ENCODE assay signal across 8 mouse cellular contexts in genomic region chr12:55499031-55499430, GRCm38 (mm10). TPM values are rescaled to one million over a fixed set of nuclear protein-coding genes. Genes with fewer than 3 reads are reported as not detected.
A peak's percentile ranks its signal among the peaks of the same experiment; 100 is the strongest.
DNase-seq lines count a peak whose midpoint lies in the region; ATAC-seq and TF ChIP-seq lines count a peak whose summit lies in the region.

No protein-coding gene starts in this region.

- H3K9ac ChIP-seq in CH12.LX (ENCODE audit: insufficient read depth, low read depth), result peak overlapping the region; percentile 40; the same call in 1 of the 2 replicates
- peak overlapping the region; percentile 45; the same call in 1 of the 2 replicates for H3K9ac ChIP-seq in heart, embryonic 15.5 days
- no peak overlapping the region for H3K9ac ChIP-seq in liver, embryonic 14.5 days (replicated peaks)
- H3K9ac ChIP-seq in neural tube, embryonic 11.5 days (ENCODE audit: low read length), result no peak overlapping the region
- no peak overlapping the region; the same call in 1 of the 2 replicates for H3K9ac ChIP-seq in stomach, postnatal 0 days (ENCODE audit: low read length)

- peak; percentile 87 for DNase-seq in CH12.LX (ENCODE audit: extremely low read depth)
- peak; percentile 86 for DNase-seq in brain, embryonic 14.5 days (ENCODE audit: low read depth)
- DNase-seq in kidney, postnatal 14 days, result peak; percentile 86
- DNase-seq in liver, embryonic 14.5 days (ENCODE audit: low read depth in 3 of 3, low spot score in 3 of 3), result peak; percentile 50 to 59 (median 57)
- DNase-seq in neural tube, embryonic 11.5 days (ENCODE audit: low spot score), result peak; percentile 78
- peak; percentile 84 for DNase-seq in stomach, postnatal 0 days (ENCODE audit: low spot score)

- 0 out of 2 replicates have a peak, but pooled peaks have one; percentile 23 for TF ChIP-seq POLR2A in CH12.LX (IDR thresholded peaks at IDR 0.05; ENCODE audit: low read depth, low read length)
- no peak for TF ChIP-seq POLR2A in brain, embryonic 14.5 days (IDR thresholded peaks at IDR 0.05; ENCODE audit: borderline replicate concordance, extremely low read depth, insufficient read depth, insufficient read length, poor library complexity, severe bottlenecking)
- no peak for TF ChIP-seq POLR2A in embryonic fibroblast, embryonic 13.5 days (IDR thresholded peaks at IDR 0.05; ENCODE audit: low read depth, low read length)

- H3K27me3 ChIP-seq in CH12.LX (replicated peaks), result no peaks in the 10 kb centered on the region
- H3K27me3 ChIP-seq in heart, embryonic 15.5 days, result no peaks in the 10 kb centered on the region
- peaks cover 6% of the 10 kb centered on the region for H3K27me3 ChIP-seq in liver, embryonic 14.5 days (ENCODE audit: control insufficient read depth, insufficient read depth, low read length)
- no peaks in the 10 kb centered on the region; the same call in 1 of the 2 replicates for H3K27me3 ChIP-seq in neural tube, embryonic 11.5 days (ENCODE audit: control insufficient read depth, insufficient read depth, low read length)
- H3K27me3 ChIP-seq in stomach, postnatal 0 days (ENCODE audit: control insufficient read depth, insufficient read depth, low read length), result no peaks in the 10 kb centered on the region

- peak; percentile 98 for TF ChIP-seq RAD21 in CH12.LX (IDR thresholded peaks at IDR 0.05; ENCODE audit: low read depth, low read length)

- no peaks in the 10 kb centered on the region for H3K9me3 ChIP-seq in CH12.LX (replicated peaks; ENCODE audit: low read length)
- H3K9me3 ChIP-seq in heart, embryonic 15.5 days (replicated peaks), result no peaks in the 10 kb centered on the region
- no peaks in the 10 kb centered on the region for H3K9me3 ChIP-seq in liver, embryonic 14.5 days (ENCODE audit: control insufficient read depth, low read length)
- H3K9me3 ChIP-seq in neural tube, embryonic 11.5 days (ENCODE audit: control insufficient read depth, low read length), result no peaks in the 10 kb centered on the region
- H3K9me3 ChIP-seq in stomach, postnatal 0 days (ENCODE audit: control insufficient read depth, low read length), result no peaks in the 10 kb centered on the region

- 0% methylated on average over 10 of the region's 10 CpGs for WGBS in heart, embryonic 15.5 days
- WGBS in liver, embryonic 14.5 days (ENCODE audit: insufficient replicate concordance), result under 1% methylated on average over 10 of the region's 10 CpGs
- WGBS in neural tube, embryonic 11.5 days, result 0% methylated on average over 10 of the region's 10 CpGs
- WGBS in stomach, postnatal 0 days, result 1% methylated on average over 10 of the region's 10 CpGs

- dilution Hi-C loops in CH12.LX (cut with MboI; ENCODE audit: extremely low pct_ligation_motif_present, extremely low pct_unique_long_range_greater_than_20kb, low sequenced_read_pairs), result no loop called here

- H3K27ac ChIP-seq in CH12.LX (ENCODE audit: insufficient read depth, low read depth), result no peak overlapping the region
- H3K27ac ChIP-seq in embryonic fibroblast, embryonic 13.5 days (ENCODE audit: insufficient read depth, low read length), result no peak overlapping the region
- H3K27ac ChIP-seq in heart, embryonic 15.5 days, result no peak overlapping the region
- no peak overlapping the region for H3K27ac ChIP-seq in liver, embryonic 14.5 days
- H3K27ac ChIP-seq in neural tube, embryonic 11.5 days (ENCODE audit: low read depth, low read length), result no peak overlapping the region
- H3K27ac ChIP-seq in stomach, postnatal 0 days (replicated peaks), result no peak overlapping the region

- no peaks in the 10 kb centered on the region for H3K79me2 ChIP-seq in CH12.LX (replicated peaks; ENCODE audit: control insufficient read depth, extremely low read depth, insufficient read depth, poor library complexity, severe bottlenecking)

- TF ChIP-seq CTCF in CH12.LX (conservative IDR thresholded peaks at IDR 0.05 in 1 of 2, IDR thresholded peaks at IDR 0.05 in 1 of 2; ENCODE audit: low read depth in 2 of 2, low read length in 2 of 2), result peak; percentile 93 to 99
- TF ChIP-seq CTCF in brain, embryonic 14.5 days (IDR thresholded peaks at IDR 0.05; ENCODE audit: borderline replicate concordance, extremely low read depth, insufficient read depth, insufficient read length), result peak; percentile 99
- peak; percentile 99 for TF ChIP-seq CTCF in embryonic fibroblast, embryonic 13.5 days (IDR thresholded peaks at IDR 0.05; ENCODE audit: borderline replicate concordance, insufficient read depth, low read length)
- peak; percentile 96 for TF ChIP-seq CTCF in liver, embryonic 14.5 days (IDR thresholded peaks at IDR 0.05; ENCODE audit: low read depth)
- peak; percentile 99 for TF ChIP-seq CTCF in stomach, postnatal 0 days (IDR thresholded peaks at IDR 0.05; ENCODE audit: low read depth)

- in situ Hi-C loops in CH12.LX (cut with MboI; ENCODE audit: low pct_ligation_motif_present, low pct_unique_long_range_greater_than_20kb, low sequenced_read_pairs), result loop anchor here (5.0 to 10.0 kb wide), 2 partner anchors 114 to 182 kb away; partner anchors contain the start of gene Psma6

- H3K36me3 ChIP-seq in CH12.LX (replicated peaks in 1 of 2; ENCODE audit: control insufficient read depth in 1 of 2, insufficient read depth in 1 of 2, low read length in 1 of 2), result no peaks in the 10 kb centered on the region
- H3K36me3 ChIP-seq in heart, embryonic 15.5 days, result no peaks in the 10 kb centered on the region
- H3K36me3 ChIP-seq in liver, embryonic 14.5 days (replicated peaks; ENCODE audit: control insufficient read depth, insufficient read depth, low read depth), result no peaks in the 10 kb centered on the region
- no peaks in the 10 kb centered on the region for H3K36me3 ChIP-seq in neural tube, embryonic 11.5 days (ENCODE audit: control insufficient read depth, insufficient read depth, low read length)
- no peaks in the 10 kb centered on the region for H3K36me3 ChIP-seq in stomach, postnatal 0 days (ENCODE audit: control insufficient read depth, insufficient read depth, low read length)

- H3K4me1 ChIP-seq in CH12.LX (ENCODE audit: control insufficient read depth in 1 of 2, insufficient read depth in 2 of 2), result peaks cover 5 to 46% of the 10 kb centered on the region in 2 experiments; a peak in 3 of 4 replicates
- H3K4me1 ChIP-seq in embryonic fibroblast, embryonic 13.5 days (ENCODE audit: control insufficient read depth, insufficient read depth, low read length), result no peaks in the 10 kb centered on the region
- peaks cover 12% of the 10 kb centered on the region for H3K4me1 ChIP-seq in heart, embryonic 15.5 days (replicated peaks)
- H3K4me1 ChIP-seq in liver, embryonic 14.5 days (replicated peaks; ENCODE audit: control insufficient read depth in 2 of 2, insufficient read depth in 2 of 2, low read length in 1 of 2), result peaks cover 0 to 5% of the 10 kb centered on the region in 2 experiments; a peak in 2 of 4 replicates
- no peaks in the 10 kb centered on the region for H3K4me1 ChIP-seq in neural tube, embryonic 11.5 days (ENCODE audit: control insufficient read depth, insufficient read depth, low read length)
- 0 out of 2 replicates have a peak, but pooled peaks cover 3% of the 10 kb centered on the region for H3K4me1 ChIP-seq in stomach, postnatal 0 days (replicated peaks; ENCODE audit: control insufficient read depth, insufficient read depth)

- H3K4me2 ChIP-seq in CH12.LX (ENCODE audit: insufficient read depth, low read depth, poor library complexity, severe bottlenecking), result peak overlapping the region; percentile 51
- peak overlapping the region; percentile 50 for H3K4me2 ChIP-seq in heart, embryonic 15.5 days
- peak overlapping the region; percentile 13; the same call in 1 of the 2 replicates for H3K4me2 ChIP-seq in liver, embryonic 14.5 days (ENCODE audit: low read depth)
- H3K4me2 ChIP-seq in neural tube, embryonic 11.5 days (ENCODE audit: low read depth), result no peak overlapping the region
- H3K4me2 ChIP-seq in stomach, postnatal 0 days (replicated peaks; ENCODE audit: low read depth), result peak overlapping the region; percentile 36; the same call in 1 of the 2 replicates

- TF ChIP-seq EP300 in CH12.LX (IDR thresholded peaks at IDR 0.05; ENCODE audit: low read length), result no peak
- no peak for TF ChIP-seq EP300 in liver, embryonic 14.5 days (IDR thresholded peaks at IDR 0.05; ENCODE audit: low read depth)
- no peak for TF ChIP-seq EP300 in stomach, postnatal 0 days (optimal IDR thresholded peaks at IDR 0.05)

- no peak overlapping the region for H3K4me3 ChIP-seq in CH12.LX (replicated peaks in 1 of 3; ENCODE audit: low read depth in 2 of 3, low read length in 2 of 3, poor library complexity in 1 of 3)
- no peak overlapping the region for H3K4me3 ChIP-seq in embryonic fibroblast, embryonic 13.5 days (ENCODE audit: insufficient read depth, low read length)
- 0 out of 2 replicates have a peak overlapping the region, but pooled peaks have one; percentile 14 for H3K4me3 ChIP-seq in heart, embryonic 15.5 days
- no peak overlapping the region for H3K4me3 ChIP-seq in liver, embryonic 14.5 days (ENCODE audit: insufficient read depth in 1 of 2, low read depth in 2 of 2, low read length in 2 of 2)
- no peak overlapping the region for H3K4me3 ChIP-seq in neural tube, embryonic 11.5 days (ENCODE audit: low read depth, low read length)
- no peak overlapping the region for H3K4me3 ChIP-seq in stomach, postnatal 0 days (ENCODE audit: low read depth, low read length)

- ATAC-seq in heart, embryonic 15.5 days (replicated peaks; ENCODE audit: insufficient number of reproducible peaks, insufficient read depth, low FRiP score, low read depth), result peak; percentile 72
- peak; percentile 54; the same call in 1 of the 2 replicates for ATAC-seq in liver, embryonic 14.5 days (ENCODE audit: insufficient read depth)
- peak; percentile 70; the same call in 1 of the 2 replicates for ATAC-seq in neural tube, embryonic 11.5 days (ENCODE audit: insufficient read depth, low FRiP score, low TSS enrichment)
- ATAC-seq in stomach, postnatal 0 days (ENCODE audit: low FRiP score, low TSS enrichment), result peak; percentile 49

TF ChIP-seq in CH12.LX, 34 proteins besides CTCF, POLR2A, EP300 and RAD21 (continues in another document):
- TF ChIP-seq GABPA (IDR thresholded peaks at IDR 0.05; ENCODE audit: insufficient replicate concordance, low read depth, low read length) (no peak), USF2 (conservative IDR thresholded peaks at IDR 0.05; ENCODE audit: low read depth, low read length) (no peak), CHD1 (IDR thresholded peaks at IDR 0.05; ENCODE audit: low read depth, low read length) (no peak), ZC3H11A (IDR thresholded peaks at IDR 0.05; ENCODE audit: low read depth, low read length) (peak; percentile 98)

RNA-seq across cellular contexts. Expression of gene Nfkbia, which starts 6.6 kb away (rescaled TPM):
- total RNA-seq in CH12.LX (2012; rRNA removed), result 465 and 702 TPM in 2 replicates
- total RNA-seq in CH12.LX (2014; rRNA removed), result 138 and 178 TPM in 2 replicates
- 115 and 143 TPM in 2 replicates for polyA plus RNA-seq in CH12.LX (2012; ENCODE audit: insufficient read length, low read depth)
- 41.0 and 46.0 TPM in 2 replicates for polyA plus RNA-seq in brain, embryonic 14.5 days (2012; rRNA removed)
- polyA plus RNA-seq in embryonic fibroblast, embryonic 13.5 days (2011; ENCODE audit: insufficient read length, low read depth, missing spikeins), result 40.4 and 40.8 TPM in 2 replicates
- 61.4 and 82.5 TPM in 2 replicates for polyA plus RNA-seq in heart, embryonic 15.5 days (2015; fragmentation: Nextera tagmentation; extraction: Ambion mirVana)
- polyA plus RNA-seq in liver, embryonic 14.5 days (2012; rRNA removed), result 8.1 and 8.8 TPM in 2 replicates
- 11.8 and 12.4 TPM in 2 replicates for polyA plus RNA-seq in liver, embryonic 14.5 days (2014; fragmentation: Nextera tagmentation; extraction: Ambion mirVana)
- 44.7 and 46.9 TPM in 2 replicates for polyA plus RNA-seq in neural tube, embryonic 11.5 days (2014; fragmentation: Nextera tagmentation; extraction: Ambion mirVana)
- polyA plus RNA-seq in stomach, postnatal 0 days (2015; fragmentation: Nextera tagmentation; extraction: Ambion mirVana), result 110 and 119 TPM in 2 replicates

Comparison
In these comparisons a context has a peak if more than half of its experiments do, and no peak if none do; other contexts are left out.
1. H3K9ac ChIP-seq: peak in CH12.LX (single experiment) and heart, embryonic 15.5 days (single experiment); none in liver, embryonic 14.5 days (single experiment), neural tube, embryonic 11.5 days (single experiment) and stomach, postnatal 0 days (single experiment).
2. Peak in every context shown above with its lines, with median percentiles within 50 percentile points of each other: DNase-seq, CTCF ChIP-seq and ATAC-seq.